Mouse (Mus musculus) telencephalon, adult 2 months (tissue): ENCODE data around the gene Ephb6.
"Not testable (repeated sequence)": the region's sequence is repeated elsewhere in the genome, so short reads cannot be mapped to it uniquely, and the experiment has no call there.

Source experiments
- DNase-seq: peaks from one replicate; pipeline ENCODE4 v3.0.0-alpha.2; 2011; ENCODE audit warnings: low read depth, low spot score

The Ephb6 gene

GRCm38 (mm10) chr6:41605061-41605793 lies at the start of gene Ephb6:
TSS of gene Ephb6 (plus strand) at chr6:41605482.
- DNase-seq: peak; percentile 65

- DNase-seq: peak; percentile 61
Measured at GRCm38 (mm10) chr6:41556389-41556788, 48.9 kb upstream of the Ephb6 start.

- no peak for DNase-seq
Measured at GRCm38 (mm10) chr6:41557468-41557867, 47.8 kb upstream of the Ephb6 start.

- DNase-seq: no peak
Measured at GRCm38 (mm10) chr6:41558271-41558670, 47.0 kb upstream of the Ephb6 start.

GRCm38 (mm10) chr6:41559331-41559730 lies 46.0 kb upstream of the Ephb6 start:
- no peak for DNase-seq

- peak; percentile 74 for DNase-seq
Measured at GRCm38 (mm10) chr6:41560273-41560672, 45.0 kb upstream of the Ephb6 start.

- no peak for DNase-seq
Measured at GRCm38 (mm10) chr6:41562598-41562997, 42.7 kb upstream of the Ephb6 start.

GRCm38 (mm10) chr6:41563104-41563951 lies 42.0 kb upstream of the Ephb6 start:
- DNase-seq: not testable (repeated sequence)

GRCm38 (mm10) chr6:41565261-41565660 lies 40.0 kb upstream of the Ephb6 start:
- DNase-seq: no peak

GRCm38 (mm10) chr6:41566965-41567364 lies 38.3 kb upstream of the Ephb6 start:
- DNase-seq: no peak

- no peak for DNase-seq
Measured at GRCm38 (mm10) chr6:41569078-41569477, 36.2 kb upstream of the Ephb6 start.

- no peak for DNase-seq
Measured at GRCm38 (mm10) chr6:41576526-41577097, 28.7 kb upstream of the Ephb6 start.

- no peak for DNase-seq
Measured at GRCm38 (mm10) chr6:41577297-41577696, 28.0 kb upstream of the Ephb6 start.

- no peak for DNase-seq
Measured at GRCm38 (mm10) chr6:41581295-41581694, 24.0 kb upstream of the Ephb6 start.

- no peak for DNase-seq
Measured at GRCm38 (mm10) chr6:41582189-41582588, 23.1 kb upstream of the Ephb6 start.

- peak; percentile 43 for DNase-seq
Measured at GRCm38 (mm10) chr6:41604401-41605050, 756 bp upstream of the Ephb6 start.

GRCm38 (mm10) chr6:41605794-41606104 lies 467 bp downstream of the Ephb6 start:
- no peak for DNase-seq

- no peak for DNase-seq
Measured at GRCm38 (mm10) chr6:41606214-41606613, 932 bp downstream of the Ephb6 start.

- DNase-seq: no peak
Measured at GRCm38 (mm10) chr6:41607637-41608036, 2.4 kb downstream of the Ephb6 start.

GRCm38 (mm10) chr6:41620173-41620798 lies 15.0 kb downstream of the Ephb6 start:
- DNase-seq: no peak

GRCm38 (mm10) chr6:41621241-41621990 lies 16.1 kb downstream of the Ephb6 start:
- no peak for DNase-seq
